Mouse (Mus musculus) yolk sac, embryonic 10.5 days (tissue): ENCODE results near the gene Usp30.

ENCODE experiments used
- DNase-seq: peaks from one replicate; pipeline ENCODE4 v3.0.0-alpha.2; 2017; ENCODE audit warnings: low spot score

Usp30 gene

GRCm38 (mm10) chr5:114127374-114128349 lies 62.4 kb downstream of the Usp30 start, which contains the start of gene Alkbh2:
Gene Alkbh2, minus strand, starts transcription at chr5:114128218.
- DNase-seq, result peak; percentile 90

DNA sequence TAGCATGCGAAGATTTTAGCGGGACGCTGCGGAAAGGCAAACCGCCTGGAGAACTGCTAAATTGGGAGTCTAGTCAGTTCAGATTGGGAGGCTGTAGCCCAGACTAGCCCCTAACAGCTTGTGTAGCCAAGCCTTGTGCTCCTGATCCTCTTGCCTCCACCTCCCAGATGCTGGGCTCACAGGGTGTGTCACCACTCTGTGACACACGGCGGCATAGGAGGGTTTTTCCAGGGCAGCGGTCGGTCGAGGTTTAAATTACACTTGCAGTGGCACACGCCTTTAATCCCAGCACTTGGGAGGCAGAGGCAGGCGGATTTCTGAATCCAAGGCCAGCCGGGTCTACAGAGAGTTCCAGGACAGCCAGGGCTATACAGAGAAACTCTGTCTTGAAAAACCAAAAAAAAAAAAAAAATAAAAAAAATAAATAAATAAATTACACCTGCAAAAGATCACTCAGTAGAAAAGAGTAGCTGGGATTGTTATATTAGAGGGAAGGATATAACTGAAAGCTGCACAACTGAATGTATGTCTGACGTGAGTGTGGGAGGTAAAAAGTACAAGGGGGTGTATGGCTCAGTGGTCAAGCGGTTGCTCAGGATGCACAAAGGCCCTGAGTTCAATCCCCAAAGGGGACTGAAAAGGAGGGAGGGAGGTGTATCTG lies 64.4 kb downstream of the Usp30 start:
- no peak for DNase-seq

DNA sequence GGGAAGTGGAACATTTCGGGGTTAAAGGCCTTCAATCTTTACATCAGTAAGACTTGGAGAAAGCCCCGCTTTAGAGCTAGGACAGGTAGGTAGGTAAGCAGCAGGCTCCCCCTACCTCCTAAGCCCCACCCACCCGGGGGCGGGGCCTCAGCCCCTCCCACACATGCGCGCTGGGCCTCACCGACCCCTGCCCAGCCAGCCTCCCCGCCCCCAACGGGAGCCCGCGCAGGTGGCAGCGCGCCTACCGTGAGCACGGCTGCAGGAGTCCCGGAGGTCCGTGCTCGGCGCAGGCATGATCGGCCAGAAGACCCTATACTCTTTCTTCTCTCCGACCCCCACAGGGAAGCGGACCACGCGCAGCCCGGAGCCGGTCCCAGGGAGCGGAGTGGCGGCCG lies 64.9 kb downstream of the Usp30 start, which contains the start of gene Ung:
TSS of gene Ung (plus strand) at position 176 of the 395 bp plus-strand sequence.
- DNase-seq, result peak; percentile 69

GRCm38 (mm10) chr5:114130698-114131520 lies 65.6 kb downstream of the Usp30 start:
- peak; percentile 94 for DNase-seq

DNA sequence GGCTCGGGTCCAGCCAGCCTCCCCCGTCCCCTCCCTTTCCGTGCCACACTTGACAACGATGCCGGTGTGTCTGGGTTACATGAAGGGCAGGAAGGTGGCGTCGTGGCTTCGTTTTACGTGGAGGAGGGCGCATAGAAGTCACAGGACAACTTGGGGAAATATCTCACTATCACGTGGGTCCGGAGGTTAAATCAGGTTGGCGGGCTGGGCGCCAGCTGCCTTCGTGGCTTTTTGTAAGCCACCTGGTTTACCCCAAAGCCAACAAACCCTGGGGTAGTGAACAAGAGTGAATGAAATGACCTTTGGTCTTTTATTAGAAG lies 66.2 kb downstream of the Usp30 start:
- no peak for DNase-seq

GRCm38 (mm10) chr5:114132841-114133240 lies 67.6 kb downstream of the Usp30 start:
- DNase-seq, result no peak

GRCm38 (mm10) chr5:114134091-114134534 lies 68.9 kb downstream of the Usp30 start:
- peak; percentile 22 for DNase-seq

- DNase-seq, result no peak
These were observed 70.3 kb downstream of the Usp30 start for GRCm38 (mm10) chr5:114135516-114135915.

DNA sequence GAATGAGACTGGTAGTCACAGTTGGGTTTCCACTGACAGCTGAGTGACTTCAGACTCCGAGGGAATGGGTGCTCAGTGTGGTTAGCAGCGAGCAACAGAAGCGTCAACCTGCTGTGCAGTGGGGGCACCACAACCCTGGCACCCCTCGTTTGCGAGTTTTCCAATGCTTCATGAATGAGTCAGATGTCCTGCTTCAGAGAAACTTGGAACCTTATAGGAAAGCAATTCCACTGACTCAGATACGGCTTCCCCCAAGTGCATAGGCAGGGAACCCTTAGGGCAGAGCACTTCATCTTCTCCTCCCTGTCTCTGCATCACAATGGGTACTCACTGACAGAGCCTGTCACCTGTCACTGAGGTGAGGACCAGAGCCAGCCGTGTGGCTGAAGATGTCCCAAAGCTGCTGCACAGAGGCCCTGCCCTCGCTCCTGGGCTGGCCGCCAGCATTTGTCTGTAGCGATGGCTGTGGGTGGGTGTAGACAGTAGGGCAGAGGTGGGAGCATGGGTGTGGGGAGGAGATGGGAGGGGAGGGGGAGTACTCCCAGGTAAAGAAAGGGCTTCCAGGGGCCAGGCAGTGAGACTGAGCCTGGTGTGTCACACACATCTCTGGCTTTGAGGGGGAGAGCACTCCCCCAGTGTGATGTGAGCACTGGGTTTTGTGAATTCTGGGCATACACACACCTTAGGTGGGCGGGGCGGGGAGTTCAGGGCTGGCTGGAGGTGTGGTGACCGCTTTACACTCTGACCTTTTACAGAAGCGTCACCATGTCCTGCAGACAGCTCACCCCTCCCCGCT lies 72.4 kb downstream of the Usp30 start:
- no peak for DNase-seq

DNA sequence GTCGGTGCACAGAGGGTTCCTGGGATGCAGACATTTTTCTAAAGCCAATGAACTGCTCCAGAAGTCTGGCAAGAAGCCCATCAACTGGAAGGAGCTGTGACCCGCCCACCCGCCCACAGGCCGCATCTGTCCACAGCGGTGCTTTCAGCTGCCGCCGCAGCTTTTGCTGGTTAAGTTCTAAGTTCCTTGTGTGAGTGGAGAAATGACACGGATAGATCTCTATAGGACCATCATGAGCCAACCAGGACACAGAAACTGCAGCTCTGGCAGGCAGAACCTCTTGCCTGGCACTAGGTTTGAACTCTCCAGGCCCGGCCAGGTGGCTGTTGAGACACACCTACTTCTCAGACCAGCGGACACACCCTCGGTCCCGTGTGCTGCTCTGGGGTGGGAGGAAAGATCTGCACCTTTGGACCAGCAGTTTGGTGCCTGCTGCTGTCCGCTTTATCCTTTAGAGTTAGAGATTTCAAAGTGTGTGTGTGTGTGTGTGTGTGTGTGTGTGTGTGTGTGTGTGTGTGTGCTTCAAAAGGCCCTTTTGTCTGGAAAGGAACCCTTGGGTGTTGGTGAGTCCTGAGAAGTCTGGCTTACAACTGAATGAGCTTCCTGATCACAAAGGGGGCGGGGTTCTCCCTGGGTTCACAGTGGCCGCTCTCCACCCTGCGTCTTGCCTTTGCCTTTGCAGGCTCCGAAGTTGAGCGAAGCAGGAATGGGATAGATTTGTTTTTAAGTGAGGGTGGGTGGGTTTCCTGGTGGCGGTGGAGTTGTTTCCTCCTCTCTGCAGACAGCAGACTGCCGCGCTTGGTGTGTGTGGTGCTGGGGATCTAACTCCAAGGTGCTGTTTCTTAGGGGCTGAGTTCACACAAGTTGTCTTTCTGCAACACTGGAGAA lies 73.3 kb downstream of the Usp30 start:
- no peak for DNase-seq

- no peak for DNase-seq
These were observed 73.9 kb downstream of the Usp30 start for GRCm38 (mm10) chr5:114139175-114139574.

GRCm38 (mm10) chr5:114146028-114146888 lies 81.0 kb downstream of the Usp30 start, which contains the start of gene Acacb:
Gene Acacb, plus strand, starts transcription at chr5:114146535.
- peak; percentile 78 for DNase-seq

DNA sequence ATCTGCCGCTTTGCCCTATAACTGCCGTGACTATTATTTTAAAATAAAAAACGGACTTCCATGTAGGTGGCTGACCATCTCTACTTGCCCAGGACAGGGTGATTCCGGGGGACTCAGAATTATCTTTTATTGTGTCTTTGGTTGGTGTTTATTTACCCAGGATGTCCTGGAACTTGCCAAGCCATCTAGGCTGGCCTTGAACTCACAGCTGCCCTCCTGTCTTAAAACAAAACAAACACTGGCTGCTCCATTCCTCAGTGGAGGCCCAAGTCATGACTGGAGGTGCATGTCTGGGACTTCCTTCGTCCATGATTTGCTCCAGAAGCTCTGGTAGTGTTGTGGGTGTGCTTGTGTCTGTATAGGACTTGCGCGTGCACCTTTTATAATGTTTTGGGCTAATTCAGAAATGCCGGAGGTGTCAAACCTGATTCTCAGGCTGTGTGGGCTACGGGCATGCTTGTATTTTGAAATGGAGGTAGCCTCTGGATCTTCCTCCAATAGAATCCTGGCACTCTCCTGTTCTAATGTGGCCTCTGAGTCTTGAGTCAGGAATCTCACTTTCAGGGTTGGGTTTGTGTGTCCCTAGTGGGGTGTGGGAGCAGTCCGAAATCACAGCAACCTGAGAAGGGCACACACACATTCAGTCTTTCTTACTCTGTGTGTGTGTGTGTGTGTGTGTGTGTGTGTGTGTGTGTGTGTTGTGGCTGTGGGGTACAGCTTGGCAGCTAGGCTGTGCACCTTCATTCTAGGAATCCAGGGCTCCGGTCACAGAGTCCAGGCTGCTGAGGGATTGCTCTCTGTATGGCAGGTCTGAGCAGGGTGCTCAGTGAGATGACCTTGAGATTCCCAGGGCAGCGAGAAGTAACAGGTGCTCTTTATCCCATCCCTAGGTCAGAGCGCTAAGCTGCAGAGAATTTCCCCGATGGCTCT lies 82.0 kb downstream of the Usp30 start:
- no peak for DNase-seq

- no peak for DNase-seq
These were observed 87.3 kb downstream of the Usp30 start for GRCm38 (mm10) chr5:114152359-114153092.

GRCm38 (mm10) chr5:114153490-114153889 lies 88.2 kb downstream of the Usp30 start:
- DNase-seq, result peak; percentile 56

DNA sequence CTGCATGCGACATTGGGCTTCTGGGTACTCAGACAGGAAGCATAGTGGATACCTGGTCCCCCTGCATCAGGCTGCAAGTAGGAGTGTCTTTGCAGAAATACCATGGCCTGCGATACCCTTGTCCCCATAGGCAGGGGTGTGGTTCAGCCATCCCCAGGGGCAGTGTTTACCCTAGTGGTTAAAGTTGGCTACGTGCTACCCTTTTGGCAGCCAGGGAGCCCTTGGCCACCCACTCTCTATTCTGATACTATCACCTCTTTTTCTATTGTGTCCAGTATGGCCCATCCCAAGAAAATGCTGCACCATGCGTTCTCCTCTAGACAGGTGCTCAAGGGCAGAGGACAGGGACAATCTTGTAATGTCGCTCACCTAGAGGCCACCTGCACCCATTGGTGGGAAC lies 89.5 kb downstream of the Usp30 start:
- DNase-seq, result no peak

DNA sequence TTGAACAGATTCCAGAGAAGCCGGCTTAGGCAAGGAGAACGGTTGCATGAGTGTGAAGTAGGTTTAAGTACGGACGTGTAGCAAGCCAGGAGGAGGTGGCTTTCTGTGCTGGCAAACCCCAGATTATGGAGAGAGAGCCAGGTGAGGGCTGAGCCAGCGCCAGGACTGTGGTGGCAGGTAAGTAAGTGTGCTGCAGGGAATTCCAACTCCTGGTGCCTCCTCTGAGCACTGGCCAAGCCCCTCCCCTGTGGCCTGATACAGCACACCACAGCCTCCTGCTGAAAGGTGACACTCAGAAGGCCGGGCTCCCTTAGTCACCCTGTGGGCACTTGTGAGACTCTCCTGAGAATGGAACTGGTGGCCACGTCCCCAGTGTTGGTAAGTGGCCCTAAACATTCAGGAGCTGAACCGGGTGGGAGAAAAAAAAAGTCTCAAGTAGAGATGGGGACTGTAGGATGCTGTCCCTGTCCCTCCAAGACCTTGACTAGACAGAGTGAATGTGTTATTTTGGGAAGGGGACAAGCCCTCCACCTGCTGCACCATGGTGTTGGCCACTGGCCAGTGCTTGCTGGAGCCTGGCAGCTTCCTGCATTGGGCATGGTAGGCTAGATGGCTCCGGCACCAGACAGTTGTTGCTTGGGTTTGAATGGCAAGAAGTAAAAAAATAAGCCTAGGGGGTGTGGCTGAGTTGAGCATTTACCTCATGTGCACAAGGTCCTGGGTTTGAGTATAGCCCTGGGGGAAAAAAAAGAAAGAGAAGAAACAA lies 90.1 kb downstream of the Usp30 start:
- no peak for DNase-seq
